Mouse (Mus musculus) kidney, adult 18-20 months (tissue): ENCODE results near the gene Lsamp.

Source experiments
- DNase-seq: peaks from one replicate; pipeline ENCODE4 v3.0.0; 2021

Gene Lsamp

GRCm38 (mm10) chr16:41826899-41827604 lies 1842.9 kb downstream of the Lsamp start:
- no peak for DNase-seq

DNA sequence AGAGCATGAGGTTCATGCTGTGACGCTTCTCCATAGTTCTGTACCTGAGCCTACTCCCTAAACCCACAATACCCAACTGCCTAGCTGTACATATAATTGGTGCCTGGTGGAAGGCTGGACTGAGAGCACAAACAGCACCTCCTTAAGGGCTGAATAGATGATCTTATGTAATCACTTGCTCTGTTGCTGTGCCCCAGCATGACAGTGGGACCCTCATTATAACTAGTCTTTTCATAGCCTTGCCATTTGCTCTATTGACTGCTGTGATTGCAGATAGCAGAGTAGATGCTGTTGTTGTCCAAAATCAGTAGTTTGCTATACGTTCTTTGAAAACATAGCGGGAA lies 1843.4 kb downstream of the Lsamp start:
- DNase-seq: no peak

DNA sequence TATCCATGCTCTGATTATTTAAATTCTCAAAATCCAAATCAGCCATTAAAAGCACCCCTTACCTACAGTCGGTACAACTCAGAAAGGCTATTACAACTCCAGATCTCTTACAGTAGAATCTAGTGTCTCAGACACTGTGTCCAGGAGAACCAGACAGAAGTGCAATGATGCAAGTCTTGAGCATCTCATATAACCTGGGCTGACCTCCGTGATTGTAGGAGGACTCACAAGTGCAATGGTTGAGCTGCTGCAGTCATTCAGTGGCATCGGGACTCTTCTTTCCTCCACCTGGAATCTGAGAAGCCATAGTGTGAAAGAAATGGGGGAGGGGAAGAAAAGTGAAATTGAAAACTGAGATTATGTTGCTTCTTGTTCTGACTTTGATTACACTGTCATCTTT lies 1850.5 kb downstream of the Lsamp start:
- no peak for DNase-seq

- DNase-seq: no peak
Observed at GRCm38 (mm10) chr16:41835745-41836144, 1851.6 kb downstream of the Lsamp start.

DNA sequence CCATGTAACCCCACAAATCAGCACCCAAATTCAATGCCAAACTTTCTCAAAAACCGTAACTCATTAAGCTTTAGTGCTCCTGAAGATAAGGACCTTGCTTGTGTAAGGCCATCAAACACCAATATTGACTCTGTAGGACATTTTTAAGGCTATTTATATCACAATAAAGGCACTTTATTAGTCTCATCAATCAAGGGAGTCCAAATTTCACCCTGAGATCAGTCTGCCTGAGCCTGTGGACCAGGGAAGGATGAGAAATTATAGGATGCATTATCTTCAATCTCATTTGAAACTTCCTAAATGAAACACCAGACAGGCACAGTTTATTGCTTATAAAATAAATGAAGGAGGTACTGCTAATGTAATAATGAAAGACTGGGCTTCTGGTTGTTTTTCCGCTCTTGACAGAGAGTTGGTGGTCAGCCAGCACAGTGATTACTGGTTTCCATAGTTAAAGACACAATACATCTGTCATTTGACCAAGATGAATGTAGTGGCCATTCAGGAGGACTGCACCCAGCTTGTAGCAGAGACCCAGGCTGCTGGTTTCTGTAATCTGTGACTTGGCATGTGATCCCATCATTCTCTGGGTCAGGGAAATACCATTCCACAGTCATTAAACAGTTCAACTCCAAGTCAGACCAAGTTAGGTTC lies 1855.7 kb downstream of the Lsamp start:
- no peak for DNase-seq

- DNase-seq: no peak
Observed at GRCm38 (mm10) chr16:41846903-41847302, 1862.7 kb downstream of the Lsamp start.

GRCm38 (mm10) chr16:41871917-41872593 lies 1887.9 kb downstream of the Lsamp start:
- DNase-seq: no peak

GRCm38 (mm10) chr16:41888546-41889165 lies 1904.5 kb downstream of the Lsamp start:
- no peak for DNase-seq

DNA sequence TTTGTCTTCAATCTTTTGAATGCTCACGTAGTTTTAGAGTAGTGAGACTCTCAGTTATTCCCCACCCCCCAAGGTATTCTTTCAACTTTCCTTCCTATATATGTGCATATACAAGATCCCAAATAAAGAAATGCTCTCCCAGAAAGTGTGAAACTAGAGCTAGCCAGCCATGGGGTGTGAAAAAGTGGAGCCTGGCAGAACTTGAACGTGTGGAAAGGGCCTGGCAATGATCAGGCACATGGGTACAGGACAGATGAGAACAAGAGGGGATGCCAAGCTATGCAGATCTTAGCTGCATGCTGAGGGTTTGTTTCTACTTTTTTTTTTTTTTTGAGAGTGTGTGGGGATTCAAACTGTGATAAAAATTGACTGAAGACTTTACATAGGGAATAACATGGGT lies 1916.6 kb downstream of the Lsamp start:
- DNase-seq: no peak

GRCm38 (mm10) chr16:41903654-41904053 lies 1919.5 kb downstream of the Lsamp start:
- no peak for DNase-seq

DNA sequence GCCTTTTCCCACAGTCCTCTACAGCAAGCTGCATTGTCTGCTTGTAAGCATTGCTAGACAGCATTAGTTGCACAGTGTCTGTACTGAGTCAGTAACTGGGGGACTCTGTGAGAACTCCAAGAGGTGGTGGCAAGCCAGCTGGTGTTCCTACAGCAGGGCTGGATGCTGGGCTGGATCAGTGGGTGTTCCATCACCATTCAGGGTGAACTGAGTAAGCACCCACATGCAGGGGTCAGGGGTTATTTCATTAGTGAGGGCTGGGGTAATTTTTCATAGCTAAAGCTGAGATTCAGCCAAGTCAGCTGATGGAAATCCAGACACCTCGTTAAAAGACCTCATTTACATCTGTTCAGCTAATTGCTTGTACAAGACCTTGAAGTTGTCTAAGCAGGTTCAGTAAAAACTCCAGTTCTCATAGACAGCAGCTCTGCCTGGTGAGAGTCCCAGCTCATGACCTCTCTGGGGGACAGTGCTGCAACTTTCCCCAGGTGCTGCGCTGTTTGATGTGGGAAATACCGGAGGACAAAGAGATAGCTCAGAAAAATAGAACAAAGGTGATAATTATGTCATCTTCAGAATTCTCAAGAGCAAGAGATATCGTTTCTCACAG lies 1928.5 kb downstream of the Lsamp start:
- DNase-seq: no peak

DNA sequence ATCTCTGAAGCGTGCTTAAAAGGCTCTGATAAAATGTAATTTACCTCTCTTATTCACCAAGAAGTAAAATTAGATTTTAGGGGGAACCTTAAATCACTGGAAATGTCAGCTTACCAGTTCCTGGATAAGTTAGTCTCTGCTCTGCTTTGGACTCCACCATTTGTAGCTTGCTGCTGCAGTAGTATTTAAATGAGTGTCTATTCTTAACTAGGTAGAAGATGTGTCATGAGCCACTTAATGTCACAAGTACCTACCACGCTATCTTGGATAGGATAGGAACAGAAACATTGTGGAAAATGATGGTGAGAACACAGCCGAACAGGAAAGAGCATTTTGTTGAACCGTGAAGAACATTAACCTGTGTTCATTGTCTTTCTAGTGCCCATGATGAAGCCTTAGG lies 1929.2 kb downstream of the Lsamp start:
- DNase-seq: no peak

DNA sequence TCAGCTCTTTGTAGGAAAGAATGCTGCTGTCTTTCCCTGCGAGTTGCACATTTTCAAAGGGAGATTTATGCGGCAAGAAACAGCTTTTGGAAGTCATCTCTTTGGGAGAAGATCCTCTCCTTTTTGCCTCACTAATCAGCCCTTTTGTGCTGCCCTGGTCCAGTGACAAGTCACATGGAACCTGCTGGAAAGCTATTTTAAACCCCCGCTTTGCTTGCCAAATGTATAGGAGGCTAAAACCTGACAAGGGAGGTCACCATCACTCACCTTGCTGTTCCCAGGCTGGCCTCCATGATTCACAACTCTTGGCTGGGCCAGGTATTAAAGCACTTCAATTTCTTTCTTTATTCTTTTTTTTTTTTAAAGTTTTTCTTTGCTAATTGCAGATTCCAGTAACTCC lies 1932.2 kb downstream of the Lsamp start:
- DNase-seq: no peak

DNA sequence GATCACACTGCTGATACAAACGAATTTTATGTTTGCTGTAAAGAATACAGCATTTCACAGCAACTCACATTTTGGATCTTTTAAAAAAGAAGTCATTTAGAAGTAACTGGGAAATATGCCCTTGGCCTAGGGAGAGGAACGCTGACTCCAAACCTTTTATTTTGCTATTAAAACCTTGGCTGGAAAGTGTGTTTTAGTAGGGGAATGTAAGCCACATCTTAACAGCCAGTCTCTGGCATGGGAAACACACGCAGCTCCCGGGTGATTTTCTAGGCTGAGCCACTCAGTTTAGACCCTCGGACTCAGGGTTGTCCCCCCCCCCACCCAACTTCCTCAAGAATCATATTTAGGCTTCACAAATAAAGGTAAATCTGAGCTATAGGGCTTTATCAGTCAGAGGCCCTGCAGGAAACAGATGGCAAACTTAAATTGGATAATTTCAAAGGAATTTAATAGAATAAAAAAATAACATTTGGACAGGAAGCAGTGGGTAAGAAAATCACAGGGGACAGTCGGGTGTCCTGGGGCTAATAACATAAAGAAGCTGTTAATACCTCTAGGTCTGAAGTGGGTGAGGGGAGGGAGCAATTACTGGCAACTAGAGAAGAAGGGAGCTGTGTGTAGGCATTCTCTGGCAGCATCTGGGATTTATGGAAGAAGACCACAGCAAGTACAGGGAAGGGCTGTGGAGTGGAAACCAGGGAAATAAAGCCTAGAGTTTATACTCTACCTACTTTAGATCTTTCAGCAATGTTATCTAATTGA lies 1933.1 kb downstream of the Lsamp start:
- DNase-seq: no peak

GRCm38 (mm10) chr16:41929546-41929945 lies 1945.4 kb downstream of the Lsamp start:
- DNase-seq: no peak

DNA sequence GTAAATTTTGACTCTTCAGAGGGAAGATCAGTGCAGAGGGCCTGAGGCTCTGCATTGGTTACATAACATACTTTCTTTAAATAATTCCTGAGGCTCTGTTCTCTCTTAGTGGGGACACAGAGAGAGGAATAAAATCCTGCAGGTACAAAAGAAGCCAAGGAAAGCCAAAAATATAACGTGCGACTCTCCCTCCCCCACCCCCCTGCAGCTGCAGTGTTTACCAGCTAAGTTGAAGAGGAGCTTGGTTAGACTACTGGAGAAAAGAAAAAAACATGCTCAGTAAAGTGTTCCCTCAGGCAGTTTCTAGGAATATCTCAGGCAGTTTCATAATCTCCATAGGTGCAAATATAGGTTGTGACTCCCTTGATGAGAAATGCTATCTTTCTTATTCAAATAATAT lies 1951.5 kb downstream of the Lsamp start:
- no peak for DNase-seq

GRCm38 (mm10) chr16:41936908-41937595 lies 1952.9 kb downstream of the Lsamp start:
- DNase-seq: no peak

GRCm38 (mm10) chr16:41937596-41937990 lies 1953.4 kb downstream of the Lsamp start:
- no peak for DNase-seq

GRCm38 (mm10) chr16:41938258-41938657 lies 1954.1 kb downstream of the Lsamp start:
- DNase-seq: no peak

DNA sequence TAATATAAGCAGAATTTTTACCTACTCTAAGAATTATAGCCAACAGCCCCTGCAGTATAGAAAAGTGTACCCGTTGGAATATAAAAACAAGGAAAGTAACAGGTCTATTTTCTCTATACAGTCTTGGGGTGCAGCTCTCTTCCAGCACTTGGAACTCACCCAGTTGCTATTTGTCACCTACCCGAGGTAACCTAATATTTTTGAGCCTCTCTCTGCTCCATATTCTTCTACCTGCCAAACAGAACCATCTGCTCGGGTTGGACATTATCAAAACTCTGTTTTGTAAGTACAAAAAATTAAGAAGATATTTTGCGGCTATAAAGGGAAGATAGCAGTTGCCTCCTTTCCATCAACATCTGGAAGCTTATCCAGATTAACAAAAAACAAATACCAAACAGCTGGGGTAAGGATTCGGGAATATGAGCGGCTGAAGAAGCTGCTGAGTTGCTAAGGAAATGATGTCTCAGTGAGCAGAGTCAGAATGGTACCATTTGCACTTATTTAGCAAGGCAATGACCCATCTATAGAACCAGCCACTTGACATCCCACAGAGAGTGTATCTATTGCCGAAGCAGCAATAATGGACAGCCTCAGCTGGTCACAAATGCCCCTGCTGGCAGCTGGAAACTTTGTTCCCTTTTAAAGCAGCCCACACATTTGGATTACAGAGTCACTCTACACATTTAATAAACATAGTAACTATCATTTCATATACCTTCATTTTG lies 1957.6 kb downstream of the Lsamp start:
- no peak for DNase-seq

GRCm38 (mm10) chr16:41957811-41958210 lies 1973.7 kb downstream of the Lsamp start:
- no peak for DNase-seq
